Comparison of ENCODE assay signal across 8 mouse cellular contexts in genomic region chr7:126080949-126081654, GRCm38 (mm10). TPM values are rescaled to one million over a fixed set of nuclear protein-coding genes. Genes with fewer than 3 reads are reported as not detected.
DNase-seq lines count a peak whose midpoint lies in the region; ATAC-seq and TF ChIP-seq lines count a peak whose summit lies in the region.

No protein-coding gene starts in this region.

- no peak for TF ChIP-seq CTCF in stomach, postnatal 0 days (IDR thresholded peaks at IDR 0.05; ENCODE audit: low read depth)

- H3K27me3 ChIP-seq in limb, embryonic 12.5 days: peaks cover 88% of the 10 kb centered on the region
- H3K27me3 ChIP-seq in stomach, postnatal 0 days (ENCODE audit: control insufficient read depth, insufficient read depth, low read length): peaks cover 10% of the 10 kb centered on the region; the same call in 1 of the 2 replicates

- no peak for ATAC-seq in limb, embryonic 12.5 days (ENCODE audit: insufficient number of reproducible peaks, insufficient read depth, low FRiP score, low TSS enrichment, low read depth)
- ATAC-seq in stomach, postnatal 0 days (ENCODE audit: low FRiP score, low TSS enrichment): no peak

- DNase-seq in cerebellum, postnatal 10 days: peak; percentile 45 to 49
- DNase-seq in cerebellum, adult 9-11 months: no peak
- DNase-seq in right cerebral cortex, adult 18-20 months: peak; percentile 56
- DNase-seq in right cerebral cortex, postnatal 10 days (ENCODE audit: low spot score in 2 of 2): no peak
- DNase-seq in stomach, postnatal 0 days (ENCODE audit: low spot score): no peak
- no peak for DNase-seq in gastrocnemius, adult 18-20 months (ENCODE audit: low spot score)
- DNase-seq in layer of hippocampus, adult 9-10 months (ENCODE audit: low spot score): no peak

- H3K36me3 ChIP-seq in limb, embryonic 12.5 days: no peaks in the 10 kb centered on the region
- no peaks in the 10 kb centered on the region for H3K36me3 ChIP-seq in stomach, postnatal 0 days (ENCODE audit: control insufficient read depth, insufficient read depth, low read length)

- H3K9ac ChIP-seq in limb, embryonic 12.5 days (replicated peaks): peak overlapping the region; percentile 65
- H3K9ac ChIP-seq in stomach, postnatal 0 days (ENCODE audit: low read length): 0 out of 2 replicates have a peak overlapping the region, but pooled peaks have one; percentile 47

- H3K9me3 ChIP-seq in limb, embryonic 12.5 days: no peaks in the 10 kb centered on the region
- H3K9me3 ChIP-seq in stomach, postnatal 0 days (ENCODE audit: control insufficient read depth, low read length): no peaks in the 10 kb centered on the region

- H3K27ac ChIP-seq in limb, embryonic 12.5 days: no peak overlapping the region
- H3K27ac ChIP-seq in stomach, postnatal 0 days (replicated peaks): no peak overlapping the region

- peak overlapping the region; percentile 100 for H3K4me2 ChIP-seq in limb, embryonic 12.5 days
- peak overlapping the region; percentile 90 for H3K4me2 ChIP-seq in stomach, postnatal 0 days (replicated peaks; ENCODE audit: low read depth)

- H3K4me1 ChIP-seq in limb, embryonic 12.5 days (replicated peaks): peaks cover 19% of the 10 kb centered on the region
- H3K4me1 ChIP-seq in stomach, postnatal 0 days (replicated peaks; ENCODE audit: control insufficient read depth, insufficient read depth): no peaks in the 10 kb centered on the region

- TF ChIP-seq EP300 in stomach, postnatal 0 days (optimal IDR thresholded peaks at IDR 0.05): no peak

- H3K4me3 ChIP-seq in limb, embryonic 12.5 days (replicated peaks): peak overlapping the region; percentile 63
- H3K4me3 ChIP-seq in stomach, postnatal 0 days (ENCODE audit: low read depth, low read length): peak overlapping the region; percentile 50

- WGBS in limb, embryonic 12.5 days: 16% methylated on average over 16 of the region's 16 CpGs
- WGBS in stomach, postnatal 0 days: 29% methylated on average over 16 of the region's 16 CpGs

RNA-seq across cellular contexts. Expression of gene Gsg1l, which starts 1.1 kb away (rescaled TPM):
- 0.83 and 0.84 TPM in 2 replicates for polyA plus RNA-seq in limb, embryonic 12.5 days (2016; fragmentation: Nextera tagmentation; extraction: Ambion mirVana)
- 0.67 and 0.77 TPM in 2 replicates for polyA plus RNA-seq in stomach, postnatal 0 days (2015; fragmentation: Nextera tagmentation; extraction: Ambion mirVana)
- total RNA-seq in gastrocnemius, adult 18-20 months (2021): under 1 TPM in 1 of 2 experiments, not detected in 1; 0.05 TPM

Comparison
In these comparisons a context has a peak if more than half of its experiments do, and no peak if none do; other contexts are left out.
1. DNase-seq: peak in cerebellum, postnatal 10 days (2 of 2) and right cerebral cortex, adult 18-20 months (single experiment); none in cerebellum, adult 9-11 months (single experiment), right cerebral cortex, postnatal 10 days (0 of 2), stomach, postnatal 0 days (single experiment), gastrocnemius, adult 18-20 months (single experiment) and layer of hippocampus, adult 9-10 months (single experiment).